Mouse (Mus musculus) spleen, adult 2 months (tissue): ENCODE measurements around the gene Cyb5rl. TPM values are rescaled to one million over a fixed set of nuclear protein-coding genes. Genes with fewer than 3 reads are reported as not detected.

ENCODE experiments used
- DNase-seq, 2 experiments: peaks; one replicate each; pipeline versions ENCODE4 v3.0.0 to v3.0.0-alpha.2; 2012 to 2021; ENCODE audit warnings: low spot score in 2 of 2, low read depth in 1 of 2
- H3K27ac ChIP-seq: fragments of 200-500 bp; 2 replicates; pipeline ENCODE4 v1.5.1; 2012; ENCODE audit warnings: low read length, inconsistent platforms; ENCODE audit not compliant: insufficient read depth
- H3K27me3 ChIP-seq: fragments of 200-500 bp; 2 replicates; pipeline ENCODE4 v1.6.1; 2012; ENCODE audit warnings: mild to moderate bottlenecking, moderate library complexity, low read length, inconsistent platforms; ENCODE audit not compliant: control insufficient read depth, insufficient read depth
- H3K36me3 ChIP-seq: fragments of 200-500 bp; 2 replicates; pipeline ENCODE4 v1.6.1; 2012; ENCODE audit warnings: mild to moderate bottlenecking, low read length, inconsistent platforms; ENCODE audit not compliant: control insufficient read depth, insufficient read depth
- H3K4me1 ChIP-seq: fragments of 200-500 bp; 2 replicates; pipeline ENCODE4 v1.6.1; 2011; ENCODE audit warnings: inconsistent platforms; ENCODE audit not compliant: control insufficient read depth, insufficient read depth, insufficient read length
- H3K4me3 ChIP-seq: fragments of 200-500 bp; 2 replicates; pipeline ENCODE4 v1.5.1; 2011; ENCODE audit warnings: mild to moderate bottlenecking, inconsistent platforms; ENCODE audit not compliant: insufficient read depth, insufficient read length; ENCODE audit errors: extremely low read depth
- CTCF ChIP-seq: fragments of 200-500 bp; IDR thresholded peaks from 2 replicates; pipeline ENCODE4 v1.5.1; 2011; ENCODE audit warnings: mild to moderate bottlenecking, inconsistent platforms; ENCODE audit not compliant: insufficient read depth, insufficient read length, insufficient replicate concordance; ENCODE audit errors: extremely low read depth
- POLR2A ChIP-seq: fragments of 200-500 bp; IDR thresholded peaks from 2 replicates; pipeline ENCODE4 v1.6.1; 2011; ENCODE audit warnings: low read depth, low read length, inconsistent platforms
- WGBS: fragments of 180-500 bp; shearing (Covaris S2); methylation state at CpG from one replicate; pipeline ENCODE4 v1.1.7; 2018; 5-methylcytosine and 5-hydroxymethylcytosine counted together
- polyA plus RNA-seq: library from polyadenylated mRNA; depleted of rRNA; stranded (reverse); fragments of >200 nt; gene quantifications from 2 replicates; pipeline ENCODE4 v1.2.3, GENCODE M21; 2012; rRNA removed

Gene Cyb5rl
- polyA plus RNA-seq, 1 experiment: 7.5 TPM

- WGBS: 72% methylated on average over 8 of the region's 8 CpGs
- no peak for DNase-seq
- Histone ChIP-seq H3K27ac (no peak overlapping the region), H3K4me1 (no peaks in the 10 kb centered on the region), H3K4me3 (no peak overlapping the region), H3K36me3 (no peaks in the 10 kb centered on the region), H3K27me3 (no peaks in the 10 kb centered on the region)
- TF ChIP-seq CTCF (no peak), POLR2A (no peak)
These were observed 62.6 kb downstream of the Cyb5rl start for GRCm38 (mm10) chr4:107129373-107129772.

DNA sequence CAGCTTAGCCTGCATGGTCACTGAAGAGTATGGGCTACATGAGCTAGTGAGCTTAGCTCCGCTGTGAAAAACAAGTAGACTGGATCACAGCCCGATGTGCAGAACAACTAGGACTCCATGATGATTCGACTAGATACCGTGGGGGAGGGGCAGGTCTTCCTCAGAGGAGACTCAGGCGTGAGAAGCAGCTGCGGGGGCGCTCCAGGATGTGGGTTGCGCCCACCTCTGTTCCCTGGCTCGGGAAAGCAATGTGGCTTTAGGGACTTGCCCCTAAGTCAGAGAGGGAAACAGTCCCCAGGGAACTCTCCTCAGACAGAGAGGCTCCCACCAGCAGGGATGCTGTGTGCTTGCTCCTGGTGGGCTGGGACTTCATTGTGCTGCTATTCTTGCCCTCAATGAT lies 63.7 kb downstream of the Cyb5rl start:
- Histone ChIP-seq H3K36me3 (no peaks in the 10 kb centered on the region), H3K4me1 (no peaks in the 10 kb centered on the region), H3K27me3 (no peaks in the 10 kb centered on the region), H3K4me3 (no peak overlapping the region), H3K27ac (no peak overlapping the region)
- TF ChIP-seq CTCF (no peak), POLR2A (no peak)
- DNase-seq: no peak
- 31% methylated on average over 9 of the region's 9 CpGs for WGBS

GRCm38 (mm10) chr4:107134891-107135290 lies 68.1 kb downstream of the Cyb5rl start:
- no peak for TF ChIP-seq POLR2A
- no peak for TF ChIP-seq CTCF
- H3K4me1 ChIP-seq: no peaks in the 10 kb centered on the region
- no peak overlapping the region for H3K4me3 ChIP-seq
- no peaks in the 10 kb centered on the region for H3K27me3 ChIP-seq
- 87% methylated on average over 3 of the region's 3 CpGs for WGBS
- no peak for DNase-seq
- peaks cover 8% of the 10 kb centered on the region for H3K36me3 ChIP-seq
- H3K27ac ChIP-seq: no peak overlapping the region

DNA sequence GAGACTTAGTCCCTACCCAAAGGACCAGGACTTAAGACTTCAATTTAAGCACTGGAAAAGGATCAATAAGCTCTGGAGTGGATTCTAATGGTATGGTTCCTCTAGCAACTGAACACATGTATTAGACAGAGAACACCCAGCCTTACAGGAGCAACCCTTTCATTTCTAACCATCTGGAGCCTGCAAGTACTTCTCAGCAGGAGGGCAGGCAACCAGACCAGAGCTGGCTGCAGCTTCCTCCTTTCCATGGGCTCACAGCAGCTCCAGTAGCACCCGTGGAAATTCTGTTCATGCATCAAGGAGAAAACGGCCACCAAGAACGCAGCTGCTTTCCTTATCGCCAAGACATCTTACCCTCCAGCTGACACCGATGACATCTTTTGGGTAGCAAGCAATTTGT lies 68.9 kb downstream of the Cyb5rl start:
- H3K27me3 ChIP-seq: no peaks in the 10 kb centered on the region
- DNase-seq: no peak
- peaks cover 8% of the 10 kb centered on the region for H3K36me3 ChIP-seq
- no peak overlapping the region for H3K27ac ChIP-seq
- no peaks in the 10 kb centered on the region for H3K4me1 ChIP-seq
- WGBS: 58% methylated on average over 5 of the region's 5 CpGs
- TF ChIP-seq CTCF (no peak), POLR2A (no peak)
- H3K4me3 ChIP-seq: no peak overlapping the region

GRCm38 (mm10) chr4:107136531-107136930 lies 69.7 kb downstream of the Cyb5rl start:
- H3K4me1 ChIP-seq: no peaks in the 10 kb centered on the region
- DNase-seq: no peak
- no peaks in the 10 kb centered on the region for H3K27me3 ChIP-seq
- no peak overlapping the region for H3K4me3 ChIP-seq
- no peak for TF ChIP-seq CTCF
- TF ChIP-seq POLR2A: no peak
- WGBS: 84% methylated on average over 3 of the region's 3 CpGs
- H3K36me3 ChIP-seq: peaks cover 8% of the 10 kb centered on the region
- no peak overlapping the region for H3K27ac ChIP-seq

Other genes with a start within 250 kb of the Cyb5rl start
- gene Ssbp3, start 156.3 kb upstream of the Cyb5rl start, polyA plus RNA-seq: 27.8 and 33.8 TPM in 2 replicates
- gene Mrpl37, start 120 bp upstream of the Cyb5rl start, polyA plus RNA-seq: 31.9 and 34.0 TPM in 2 replicates
- gene Cdcp2, start 29.9 kb downstream of the Cyb5rl start, polyA plus RNA-seq: not detected in 2 replicates
- 97.7 and 116 TPM in 2 replicates for gene Tmem59, start 111.4 kb downstream of the Cyb5rl start, polyA plus RNA-seq
- gene Tceanc2, start 112.1 kb downstream of the Cyb5rl start, polyA plus RNA-seq: 7.0 and 8.2 TPM in 2 replicates
- 0.07 and 0.47 TPM in 2 replicates for gene Ldlrad1, start 142.2 kb downstream of the Cyb5rl start, polyA plus RNA-seq
- 6.0 and 7.9 TPM in 2 replicates for gene Lrrc42, start 186.5 kb downstream of the Cyb5rl start, polyA plus RNA-seq
- 1.2 and 1.6 TPM in 2 replicates for gene Hspb11, start 186.6 kb downstream of the Cyb5rl start, polyA plus RNA-seq
- 0.06 and 0.40 TPM in 2 replicates for gene Dio1, start 240.2 kb downstream of the Cyb5rl start, polyA plus RNA-seq
- 21.4 and 23.7 TPM in 2 replicates for gene Yipf1, start 247.4 kb downstream of the Cyb5rl start, polyA plus RNA-seq